Mouse (Mus musculus): Measurements from ENCODE around the gene Panx1. TPM values are rescaled to one million over a fixed set of nuclear protein-coding genes. Genes with fewer than 3 reads are reported as not detected.

Panx1 gene
- 171 and 184 TPM in 2 replicates for polyA plus RNA-seq (2015; fragmentation: Nextera tagmentation; extraction: Ambion mirVana)

DNA sequence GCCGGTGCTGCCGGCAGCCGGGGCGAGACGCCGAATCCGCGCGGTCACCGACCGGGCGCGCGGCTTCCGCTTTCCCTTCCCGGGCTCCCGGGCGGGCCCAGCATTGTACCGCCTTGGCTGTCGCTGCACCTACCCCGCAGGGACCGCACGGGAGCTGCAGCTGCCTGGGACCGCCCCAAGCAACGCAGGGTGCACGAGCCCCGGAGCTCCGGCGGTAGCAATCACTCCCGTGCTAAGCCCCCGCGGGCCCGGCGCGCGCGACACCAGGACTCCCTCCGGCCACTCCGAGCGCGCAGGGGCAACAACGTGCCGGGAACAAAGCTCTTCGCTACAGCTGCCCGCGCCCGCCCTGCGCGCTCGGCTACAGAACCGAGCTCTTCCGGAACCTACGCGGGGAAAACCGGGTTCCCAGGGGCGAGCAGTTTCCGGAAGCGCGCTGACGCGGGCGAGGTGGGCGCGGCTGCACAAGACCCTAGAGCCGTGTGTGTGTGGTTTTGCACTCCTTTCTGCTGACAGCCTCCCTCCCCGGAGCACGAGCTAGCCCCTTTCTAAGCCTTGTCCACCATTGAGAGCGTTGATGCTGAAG, at the start of gene Panx1:
Gene Panx1 (minus strand): TSS at position 395 of the 586 bp plus-strand sequence.
- H3K36me3 ChIP-seq = no peaks in the 10 kb centered on the region
- peak within 1 kb of the TSS; percentile 95 for H3K27ac ChIP-seq (replicated peaks)
- no peaks in the 10 kb centered on the region for H3K27me3 ChIP-seq
- peak within 1 kb of the TSS; percentile 69 for H3K4me2 ChIP-seq
- H3K4me3 ChIP-seq = peak within 1 kb of the TSS; percentile 92
- peaks cover 42% of the 10 kb centered on the region for H3K4me1 ChIP-seq (replicated peaks)
- ATAC-seq (ENCODE audit: low FRiP score, low read depth) = peak; percentile 94
- WGBS = under 1% methylated on average over 68 of the region's 68 CpGs
- no peaks in the 10 kb centered on the region for H3K9me3 ChIP-seq
- H3K9ac ChIP-seq = peak within 1 kb of the TSS; percentile 94

DNA sequence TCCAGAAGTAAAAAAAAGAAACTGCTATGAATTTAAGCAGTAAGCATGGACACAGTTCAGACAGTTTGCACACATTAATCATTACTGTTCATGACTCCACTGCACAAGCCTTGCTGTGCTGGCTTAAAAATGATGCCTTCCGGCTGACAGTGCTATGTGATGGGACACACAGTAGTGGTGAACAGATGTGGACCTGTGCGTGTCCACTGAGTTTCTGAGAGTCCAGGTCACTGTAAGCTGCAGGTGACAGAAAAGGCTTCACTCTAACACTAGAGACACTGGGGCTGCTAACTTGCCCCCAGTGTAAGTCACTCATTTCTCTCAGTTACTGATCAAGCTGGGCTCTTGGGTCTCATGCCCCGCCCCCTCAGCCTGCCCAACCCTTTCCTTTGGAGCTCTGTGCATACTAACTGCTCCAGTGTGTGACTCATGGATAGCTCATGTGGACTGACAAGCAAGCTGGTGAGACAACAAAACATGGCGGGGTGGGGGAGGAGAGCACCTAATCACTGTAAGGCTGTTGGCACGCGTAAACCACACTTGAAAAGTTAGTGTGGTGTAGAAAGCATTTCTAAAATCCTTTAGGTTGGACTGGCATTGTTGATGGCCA, 23.5 kb upstream of the Panx1 start:
- no peak overlapping the region for H3K27ac ChIP-seq (replicated peaks)
- no peak for ATAC-seq (ENCODE audit: low FRiP score, low read depth)

DNA sequence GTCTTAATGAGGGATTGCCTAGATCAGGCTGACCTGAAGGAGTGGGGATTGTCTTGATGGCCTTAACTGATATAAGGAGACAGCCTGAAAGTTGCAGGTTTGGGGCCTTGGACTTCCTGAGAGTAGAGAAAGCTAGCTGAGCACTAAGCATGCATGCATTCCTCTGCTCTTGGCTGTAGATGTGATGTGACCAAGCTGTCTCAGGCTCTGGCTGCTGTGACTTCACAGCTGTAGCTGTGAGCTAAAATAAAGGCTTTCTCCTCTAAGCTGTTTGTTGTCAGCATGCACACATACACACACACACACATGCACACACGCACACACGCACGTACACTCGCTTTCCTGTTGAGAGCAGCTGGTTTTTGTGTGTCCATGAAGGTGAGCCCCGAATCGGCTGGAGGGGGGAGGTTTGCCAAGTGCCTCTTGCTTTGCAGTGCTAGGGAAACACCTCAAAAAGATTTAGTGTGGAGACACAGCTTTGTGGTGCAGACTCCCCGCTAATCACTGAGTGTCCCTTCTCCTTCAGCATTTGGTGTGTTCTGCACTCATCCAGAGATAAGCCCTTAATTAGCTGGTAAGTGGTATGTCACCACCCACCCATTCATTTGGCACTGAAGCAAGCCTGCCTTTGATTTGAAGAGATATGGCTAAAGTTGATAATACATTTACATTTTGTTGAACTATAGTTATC, 22.9 kb upstream of the Panx1 start:
- Histone ChIP-seq H3K4me2 (no peak overlapping the region), H3K4me3 (no peak overlapping the region), H3K27ac (replicated peaks) (no peak overlapping the region), H3K9me3 (no peaks in the 10 kb centered on the region), H3K27me3 (no peaks in the 10 kb centered on the region), H3K36me3 (no peaks in the 10 kb centered on the region), H3K4me1 (replicated peaks) (no peaks in the 10 kb centered on the region), H3K9ac (no peak overlapping the region)
- WGBS = 92% methylated on average over 7 of the region's 7 CpGs
- ATAC-seq (ENCODE audit: low FRiP score, low read depth) = no peak

More for the DNA sequence above, 23.5 kb upstream of the Panx1 start:
- Histone ChIP-seq H3K4me2 (no peak overlapping the region), H3K27me3 (no peaks in the 10 kb centered on the region), H3K9me3 (no peaks in the 10 kb centered on the region), H3K4me3 (no peak overlapping the region), H3K9ac (no peak overlapping the region), H3K36me3 (no peaks in the 10 kb centered on the region), H3K4me1 (replicated peaks) (no peaks in the 10 kb centered on the region)
- WGBS = 85% methylated on average over 6 of the region's 6 CpGs

DNA sequence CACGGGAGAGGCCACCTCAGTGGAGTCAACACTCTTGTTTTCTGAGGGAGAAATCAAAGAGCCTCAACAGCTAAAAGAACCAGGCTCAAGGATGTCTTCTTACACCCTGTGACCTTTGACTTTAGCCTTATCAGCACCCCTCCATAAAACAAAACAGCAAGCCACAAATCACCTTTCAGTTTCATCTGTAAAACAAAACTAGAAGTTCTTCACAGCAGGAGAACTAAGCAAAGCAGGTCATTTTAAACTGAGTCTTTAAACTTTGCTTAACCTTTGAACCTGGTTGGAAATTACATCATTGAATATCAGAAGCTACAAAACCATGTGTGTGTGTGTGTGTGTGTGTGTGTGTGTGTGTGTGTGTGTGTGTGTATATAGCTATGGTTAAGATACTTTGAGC, 18.9 kb upstream of the Panx1 start:
- Histone ChIP-seq H3K4me3 (no peak overlapping the region), H3K36me3 (no peaks in the 10 kb centered on the region), H3K27ac (replicated peaks) (no peak overlapping the region), H3K27me3 (no peaks in the 10 kb centered on the region), H3K4me1 (replicated peaks) (no peaks in the 10 kb centered on the region), H3K4me2 (no peak overlapping the region), H3K9ac (no peak overlapping the region), H3K9me3 (no peaks in the 10 kb centered on the region)
- no peak for ATAC-seq (ENCODE audit: low FRiP score, low read depth)
- whole genome bisulfite sequencing = 24% methylated on average over 1 of the region's 1 CpGs

DNA sequence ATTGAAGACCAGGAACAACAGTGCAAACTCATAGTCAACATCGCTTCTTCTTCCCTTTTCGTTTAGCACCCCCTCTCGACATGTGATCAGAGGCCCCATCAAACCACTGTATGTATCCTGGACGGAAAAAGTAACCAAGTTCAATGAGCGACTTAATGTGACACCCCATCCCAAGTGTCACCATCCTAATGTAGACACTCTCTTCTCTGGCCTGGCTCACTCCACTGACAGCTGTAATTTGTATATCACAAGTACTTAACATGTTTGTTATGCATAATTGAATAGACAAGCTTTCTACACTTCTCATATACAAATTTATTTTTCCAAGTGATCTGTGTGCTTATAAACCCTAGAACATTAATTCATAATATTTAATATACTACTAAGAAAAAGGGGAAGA, 15.6 kb upstream of the Panx1 start:
- Histone ChIP-seq H3K9me3 (no peaks in the 10 kb centered on the region), H3K4me1 (replicated peaks) (no peaks in the 10 kb centered on the region), H3K27ac (replicated peaks) (no peak overlapping the region), H3K9ac (no peak overlapping the region), H3K4me2 (no peak overlapping the region), H3K4me3 (no peak overlapping the region), H3K27me3 (no peaks in the 10 kb centered on the region), H3K36me3 (no peaks in the 10 kb centered on the region)
- WGBS = 90% methylated on average over 5 of the region's 5 CpGs
- no peak for ATAC-seq (ENCODE audit: low FRiP score, low read depth)

DNA sequence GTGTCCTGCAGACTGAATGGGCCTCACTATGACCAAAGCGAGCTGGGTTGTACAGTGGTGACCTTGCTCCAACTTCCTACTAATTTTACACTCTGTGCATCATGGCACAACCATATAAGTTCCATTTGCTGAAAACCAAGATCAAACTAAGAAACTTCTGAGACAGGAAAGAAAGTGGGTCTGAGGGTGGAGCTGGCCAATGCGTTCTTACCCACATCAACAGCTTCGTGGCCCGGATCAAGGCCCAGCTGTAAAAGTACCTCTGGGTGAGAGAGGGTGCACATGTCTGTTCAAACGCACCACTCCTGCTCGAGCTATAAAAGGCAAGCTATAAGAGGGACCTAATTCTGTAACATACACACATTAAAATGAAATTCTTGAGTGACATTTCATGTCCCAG, 14.7 kb upstream of the Panx1 start:
- no peak overlapping the region for H3K4me3 ChIP-seq
- H3K9ac ChIP-seq = no peak overlapping the region
- 91% methylated on average over 6 of the region's 6 CpGs for WGBS
- H3K27me3 ChIP-seq = no peaks in the 10 kb centered on the region
- ATAC-seq (ENCODE audit: low FRiP score, low read depth) = no peak
- no peaks in the 10 kb centered on the region for H3K36me3 ChIP-seq
- H3K4me1 ChIP-seq (replicated peaks) = no peaks in the 10 kb centered on the region
- H3K27ac ChIP-seq (replicated peaks) = no peak overlapping the region
- H3K9me3 ChIP-seq = no peaks in the 10 kb centered on the region
- H3K4me2 ChIP-seq = no peak overlapping the region

DNA sequence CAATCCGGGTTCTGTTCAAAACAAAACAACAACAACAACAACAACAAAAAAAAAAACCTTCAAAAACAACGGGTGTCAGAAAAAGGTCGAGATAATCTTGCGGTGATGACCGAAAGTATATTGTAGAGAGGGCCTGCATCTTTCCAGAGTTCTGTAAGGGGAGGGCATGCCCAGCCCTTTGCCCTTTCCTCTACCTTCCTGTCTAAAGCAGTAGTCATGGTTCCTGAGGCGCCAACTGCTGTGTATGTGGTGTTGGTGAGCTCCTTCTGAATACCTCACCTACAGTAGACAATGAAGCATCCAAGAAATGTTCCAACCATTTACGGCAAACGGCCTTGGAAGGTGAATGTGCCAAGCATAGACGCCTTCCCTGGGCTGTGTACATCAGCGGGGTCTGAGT, 462 bp upstream of the Panx1 start:
- H3K9me3 ChIP-seq = no peaks in the 10 kb centered on the region
- 42% methylated on average over 10 of the region's 10 CpGs for WGBS
- peak overlapping the region; percentile 69 for H3K4me2 ChIP-seq
- no peaks in the 10 kb centered on the region for H3K36me3 ChIP-seq
- H3K27me3 ChIP-seq = no peaks in the 10 kb centered on the region
- ATAC-seq (ENCODE audit: low FRiP score, low read depth) = peak; percentile 31; the same call in 1 of the 2 replicates
- H3K27ac ChIP-seq (replicated peaks) = peak overlapping the region; percentile 95
- H3K9ac ChIP-seq = peak overlapping the region; percentile 94
- H3K4me3 ChIP-seq = peak overlapping the region; percentile 92
- peaks cover 37% of the 10 kb centered on the region for H3K4me1 ChIP-seq (replicated peaks)

DNA sequence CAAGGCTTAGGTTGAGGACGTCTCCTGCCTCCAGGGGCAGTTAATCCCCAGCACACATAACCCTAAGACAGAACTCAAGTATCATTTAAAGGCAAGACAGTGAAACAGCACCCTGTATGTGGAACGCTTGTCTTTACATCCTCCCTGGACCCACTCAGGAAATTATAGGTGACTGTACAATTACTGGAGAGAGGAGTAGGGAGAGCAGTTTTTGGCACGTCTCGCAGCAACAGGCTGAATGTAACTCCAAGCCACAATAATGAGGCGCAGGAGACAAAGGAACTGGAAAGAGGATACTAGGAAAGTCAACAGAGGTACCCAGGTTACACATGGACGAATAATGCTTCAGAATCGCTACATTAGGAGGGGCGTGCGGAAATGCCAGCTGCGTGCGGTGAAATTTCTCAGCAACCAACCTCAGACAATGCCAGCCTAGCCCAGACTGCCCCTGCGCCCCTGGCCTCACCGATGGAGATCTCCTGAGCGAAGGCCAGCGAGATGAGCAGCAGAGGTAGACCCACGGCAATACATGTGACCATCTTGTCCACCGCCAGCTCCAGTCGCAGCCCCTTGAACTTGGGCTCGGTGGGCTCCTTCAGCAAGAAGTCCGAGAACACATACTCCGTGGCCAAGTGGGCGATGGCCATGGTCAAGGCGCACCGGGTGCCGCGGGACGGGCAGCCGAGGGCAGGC, 741 bp downstream of the Panx1 start:
- no peaks in the 10 kb centered on the region for H3K27me3 ChIP-seq
- ATAC-seq (ENCODE audit: low FRiP score, low read depth) = peak; percentile 53
- H3K9me3 ChIP-seq = no peaks in the 10 kb centered on the region
- no peaks in the 10 kb centered on the region for H3K36me3 ChIP-seq
- peaks cover 42% of the 10 kb centered on the region for H3K4me1 ChIP-seq (replicated peaks)
- 1% methylated on average over 28 of the region's 28 CpGs for WGBS
- peak overlapping the region; percentile 69 for H3K4me2 ChIP-seq
- peak overlapping the region; percentile 92 for H3K4me3 ChIP-seq
- H3K27ac ChIP-seq (replicated peaks) = peak overlapping the region; percentile 95
- H3K9ac ChIP-seq = peak overlapping the region; percentile 94

DNA sequence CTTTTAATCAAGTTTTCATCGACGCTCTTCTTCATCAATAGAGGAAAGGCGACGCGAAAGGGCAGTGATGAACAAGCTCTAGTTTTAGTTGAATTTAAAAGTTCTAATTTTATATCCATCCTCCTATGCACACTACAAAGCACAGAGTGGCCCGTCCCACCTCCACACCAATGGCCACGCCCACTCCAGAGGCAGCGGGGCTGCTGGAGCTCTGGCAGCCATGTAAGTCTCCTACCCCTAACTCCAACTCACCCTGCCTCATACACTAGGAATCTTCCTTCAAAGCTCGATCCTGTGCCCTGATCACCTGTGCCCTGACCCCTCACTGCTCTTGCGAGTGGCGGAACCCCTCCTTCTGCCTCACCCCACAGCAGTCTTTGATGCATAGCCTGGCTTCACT, 3.7 kb downstream of the Panx1 start:
- no peak overlapping the region for H3K27ac ChIP-seq (replicated peaks)
- no peak overlapping the region for H3K4me3 ChIP-seq
- ATAC-seq (ENCODE audit: low FRiP score, low read depth) = no peak
- 91% methylated on average over 11 of the region's 11 CpGs for whole genome bisulfite sequencing
- no peaks in the 10 kb centered on the region for H3K36me3 ChIP-seq
- no peak overlapping the region for H3K4me2 ChIP-seq
- peaks cover 52% of the 10 kb centered on the region for H3K4me1 ChIP-seq (replicated peaks)
- H3K9me3 ChIP-seq = no peaks in the 10 kb centered on the region
- no peaks in the 10 kb centered on the region for H3K27me3 ChIP-seq
- no peak overlapping the region for H3K9ac ChIP-seq

DNA sequence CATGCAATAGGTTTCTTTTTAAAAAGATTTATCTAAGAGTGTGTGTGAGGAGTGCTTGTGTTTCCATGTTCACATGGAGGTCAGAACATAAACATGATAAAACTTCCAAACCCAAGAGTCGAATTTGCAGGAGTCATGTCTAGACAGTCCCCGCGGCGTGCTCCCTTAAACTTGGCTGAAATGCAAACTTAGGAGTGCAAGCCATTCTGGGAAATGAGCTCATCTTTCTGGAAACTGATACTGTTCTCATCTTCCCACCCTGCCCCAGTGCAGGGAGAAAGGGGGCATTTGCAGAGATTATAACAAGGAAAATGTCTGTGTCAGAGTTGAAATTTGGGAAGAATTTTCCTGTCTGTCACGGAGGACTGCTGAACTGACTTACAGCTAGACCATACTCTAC, 5.4 kb downstream of the Panx1 start:
- 95% methylated on average over 5 of the region's 5 CpGs for WGBS
- no peaks in the 10 kb centered on the region for H3K27me3 ChIP-seq
- H3K27ac ChIP-seq (replicated peaks) = no peak overlapping the region
- no peaks in the 10 kb centered on the region for H3K36me3 ChIP-seq
- H3K4me2 ChIP-seq = no peak overlapping the region
- H3K9me3 ChIP-seq = no peaks in the 10 kb centered on the region
- no peak for ATAC-seq (ENCODE audit: low FRiP score, low read depth)
- no peak overlapping the region for H3K9ac ChIP-seq
- H3K4me1 ChIP-seq (replicated peaks) = peaks cover 51% of the 10 kb centered on the region
- no peak overlapping the region for H3K4me3 ChIP-seq

DNA sequence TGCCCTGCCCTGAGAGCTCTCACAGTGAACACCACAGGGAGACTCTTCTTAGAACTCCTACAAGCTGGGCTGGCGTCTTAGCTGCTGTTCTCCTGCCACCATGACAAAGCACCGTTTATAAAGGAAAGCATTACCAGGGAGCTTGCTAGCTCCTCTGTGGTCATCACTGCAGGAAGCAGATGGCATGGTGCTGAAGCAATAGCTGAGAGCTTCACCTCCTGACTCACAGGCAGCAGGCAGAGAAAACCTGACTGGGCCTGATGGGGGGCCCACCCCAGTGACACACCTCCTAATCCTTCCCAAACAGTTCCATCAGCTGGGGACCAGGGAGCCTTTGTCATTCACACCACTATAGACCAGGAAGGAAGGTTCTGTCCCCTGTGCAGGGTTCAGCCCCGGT, 7.6 kb downstream of the Panx1 start:
- Histone ChIP-seq H3K4me2 (no peak overlapping the region), H3K4me3 (no peak overlapping the region), H3K4me1 (replicated peaks) (peaks cover 40% of the 10 kb centered on the region), H3K36me3 (no peaks in the 10 kb centered on the region), H3K27ac (replicated peaks) (no peak overlapping the region; the same call in 1 of the 2 replicates), H3K27me3 (no peaks in the 10 kb centered on the region), H3K9me3 (no peaks in the 10 kb centered on the region), H3K9ac (no peak overlapping the region)
- peak; percentile 24; the same call in 1 of the 2 replicates for ATAC-seq (ENCODE audit: low FRiP score, low read depth)
- 44% methylated on average over 3 of the region's 3 CpGs for WGBS

DNA sequence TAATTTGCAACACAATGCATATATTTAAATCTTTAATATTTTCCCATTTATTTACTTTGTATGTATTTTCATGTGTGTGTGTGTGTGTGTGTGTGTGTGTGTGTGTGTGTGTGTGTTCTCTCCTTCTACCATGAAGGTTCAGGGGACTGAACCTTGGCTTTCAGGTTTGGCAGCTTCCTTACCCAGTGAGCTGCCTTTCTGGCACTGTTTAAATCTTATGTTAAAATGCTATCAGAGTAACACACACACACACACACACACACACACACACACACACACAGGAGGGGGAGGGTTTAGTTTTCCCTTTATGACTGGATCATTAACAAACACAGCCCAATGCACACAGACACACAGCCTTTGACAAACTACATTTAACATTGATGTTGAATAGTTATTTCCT, 8.0 kb downstream of the Panx1 start:
- no peaks in the 10 kb centered on the region for H3K36me3 ChIP-seq
- H3K9me3 ChIP-seq = no peaks in the 10 kb centered on the region
- H3K4me1 ChIP-seq (replicated peaks) = peaks cover 36% of the 10 kb centered on the region
- H3K9ac ChIP-seq = no peak overlapping the region
- no peak for ATAC-seq (ENCODE audit: low FRiP score, low read depth)
- no peak overlapping the region for H3K4me3 ChIP-seq
- no peaks in the 10 kb centered on the region for H3K27me3 ChIP-seq
- no peak overlapping the region for H3K4me2 ChIP-seq
- no peak overlapping the region; the same call in 1 of the 2 replicates for H3K27ac ChIP-seq (replicated peaks)
